Mouse (Mus musculus): ENCODE measurements around the gene Gpr132.

DNA sequence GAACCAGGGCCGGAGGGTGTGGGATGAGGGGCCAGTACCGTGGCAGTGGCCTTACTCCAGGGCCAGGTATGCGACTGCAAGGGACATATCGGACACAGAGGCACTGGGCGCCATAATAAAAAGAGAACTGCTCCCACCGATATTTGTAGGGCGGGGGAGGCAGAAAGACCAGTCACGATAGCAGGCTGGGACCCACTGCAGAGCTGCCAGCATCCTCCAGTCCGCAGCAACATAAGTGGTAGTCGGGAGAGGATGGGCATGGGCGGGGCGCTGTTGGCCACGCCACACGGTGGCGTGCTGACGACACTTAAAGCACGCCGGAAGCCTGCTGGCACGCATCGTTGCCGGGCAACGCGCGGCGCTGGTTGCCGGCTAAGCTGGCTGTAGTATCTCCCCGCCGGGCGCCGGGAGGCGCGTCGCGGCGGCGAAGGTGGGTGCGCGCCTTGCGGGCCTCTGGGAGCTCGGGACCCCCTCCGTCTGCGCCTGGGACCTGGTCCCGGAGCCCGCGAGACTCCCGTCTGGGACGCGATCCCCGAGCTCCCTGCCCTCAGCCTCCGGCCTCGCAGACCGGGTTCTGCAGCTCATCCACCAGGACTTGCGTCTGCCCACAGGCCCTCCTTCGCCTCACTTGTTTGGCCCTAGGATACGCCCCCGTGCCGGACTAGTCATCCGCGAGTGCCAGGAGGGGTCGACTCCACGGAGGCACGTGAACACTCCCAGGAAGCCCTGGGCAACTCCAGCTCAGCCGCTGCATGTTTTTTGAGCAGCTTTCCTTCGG, 59.3 kb downstream of the Gpr132 start, which contains the start of gene Clba1:
- TF ChIP-seq CTCF (IDR thresholded peaks at IDR 0.05; ENCODE audit: borderline replicate concordance, control insufficient read depth, extremely low read depth, insufficient read depth, low read length, poor library complexity), result peak; percentile 73; the same call in 1 of the 2 replicates
- 0 out of 2 replicates have a peak, but pooled peaks have one; percentile 44 for TF ChIP-seq POLR2A (IDR thresholded peaks at IDR 0.05; ENCODE audit: control insufficient read depth, extremely low read depth, insufficient read depth, low read length, poor library complexity)

Data from thymus, adult 2 months (tissue).